Mouse (Mus musculus) liver, adult 2 months (tissue): ENCODE measurements around the gene Wdr38.

Experiments
- CTCF ChIP-seq: fragments of 200-500 bp; IDR thresholded peaks from 2 replicates; pipeline ENCODE4 v1.5.1; 2011; ENCODE audit warnings: low read depth, low read length, control low read depth
- POLR2A ChIP-seq: fragments of 200-500 bp; IDR thresholded peaks from 2 replicates; pipeline ENCODE4 v1.6.1; 2011; ENCODE audit warnings: low read length, control low read depth; ENCODE audit not compliant: insufficient read depth; ENCODE audit errors: extremely low read depth

DNA sequence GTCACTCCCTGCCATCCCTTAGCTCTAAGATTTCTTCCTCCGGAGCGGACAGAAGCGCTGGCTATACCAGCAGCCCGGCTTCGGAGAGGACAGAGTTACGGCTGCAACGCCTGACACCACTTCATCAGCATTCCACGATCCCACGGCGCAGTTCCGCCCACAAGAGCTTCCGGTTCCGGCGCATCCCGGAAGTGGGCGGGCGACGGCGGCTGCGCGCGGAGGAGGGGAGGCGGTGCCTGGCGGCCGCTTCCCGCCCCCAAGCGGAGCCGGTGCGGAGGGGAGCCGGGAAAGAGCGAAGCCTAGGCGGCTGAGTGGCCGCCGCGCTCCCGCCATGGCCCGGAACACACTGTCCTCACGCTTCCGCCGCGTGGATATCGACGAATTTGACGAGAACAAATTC lies 10.6 kb downstream of the Wdr38 start:
- TF ChIP-seq CTCF (no peak), POLR2A (peak; percentile 80)
